Mouse (Mus musculus): Measurements from ENCODE around the gene Timm8a1. TPM values are rescaled to one million over a fixed set of nuclear protein-coding genes. Genes with fewer than 3 reads are reported as not detected.
"Not testable (repeated sequence)": the region's sequence is repeated elsewhere in the genome, so short reads cannot be mapped to it uniquely, and the experiment has no call there.

The Timm8a1 gene
- total RNA-seq (2022) = 10 to 100 TPM; 13.6 to 18.8 (median 15.8) TPM

DNA sequence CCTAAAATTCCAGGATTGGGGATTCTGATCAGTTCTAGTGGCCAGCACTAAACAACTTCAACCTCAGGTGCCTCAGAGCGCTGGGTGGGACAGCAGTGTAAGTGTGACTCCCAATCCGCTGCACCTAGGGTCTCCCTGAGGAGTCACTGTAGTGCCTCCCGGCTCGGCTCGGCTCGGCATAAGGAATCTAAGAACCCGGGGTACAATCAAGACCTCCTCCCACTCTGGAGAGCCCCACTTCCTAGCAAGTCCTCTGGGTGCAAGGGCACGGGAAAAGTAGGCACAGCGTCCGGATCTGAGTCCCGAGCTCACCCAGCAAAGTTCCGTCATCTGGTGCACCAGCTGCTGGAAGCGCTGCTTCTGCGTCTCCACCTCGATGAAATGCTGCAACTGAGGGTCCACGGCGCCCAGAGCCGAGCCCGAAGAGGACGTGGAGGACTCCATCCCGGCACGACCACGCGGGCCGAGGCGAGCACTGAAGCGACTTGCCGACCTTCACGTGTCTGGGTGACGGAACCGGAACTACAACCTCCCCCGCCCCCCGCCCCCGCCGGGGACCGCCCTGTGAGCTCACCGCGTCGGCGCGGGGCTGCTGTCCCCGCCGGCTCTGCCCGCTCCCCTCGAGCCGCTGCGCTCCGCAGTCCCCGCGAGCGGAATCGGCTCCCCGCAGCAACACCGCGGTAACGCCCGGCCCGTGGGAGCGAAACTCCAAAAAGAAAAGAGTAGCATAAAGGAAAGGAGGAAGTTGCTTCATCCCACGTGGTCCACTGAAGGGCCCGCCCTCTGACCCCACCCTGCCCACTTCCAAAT, at the start of gene Timm8a1:
TSS of gene Timm8a1 (minus strand) at position 721 of the 810 bp plus-strand sequence.
- DNase-seq (ENCODE audit: low spot score in 2 of 2) = peak; percentile 9 to 14

- DNase-seq (ENCODE audit: low spot score in 2 of 2) = no peak
These were observed 48.2 kb upstream of the Timm8a1 start for GRCm38 (mm10) chrX:134589836-134590235.

GRCm38 (mm10) chrX:134588997-134589396, 47.3 kb upstream of the Timm8a1 start:
- DNase-seq (ENCODE audit: low spot score in 2 of 2) = no peak

DNA sequence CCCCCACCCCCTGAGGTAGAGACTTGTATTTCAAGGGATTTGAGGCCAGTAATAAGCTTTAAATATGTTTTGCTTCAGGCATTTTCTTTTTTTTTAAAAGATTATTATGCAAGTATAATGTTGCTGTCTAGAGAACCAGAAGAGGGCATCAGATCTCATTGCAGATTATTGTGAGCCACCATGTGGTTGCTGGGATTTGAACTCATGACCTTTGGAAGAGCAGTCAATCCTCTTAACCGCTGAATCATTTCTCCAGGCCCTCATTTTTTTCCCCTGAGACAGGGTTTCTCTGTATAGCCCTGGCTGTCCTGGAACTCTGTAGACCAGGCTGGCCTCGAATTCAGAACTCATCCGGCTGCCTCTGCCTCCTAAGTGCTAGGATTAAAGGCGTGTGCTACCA, 46.6 kb upstream of the Timm8a1 start:
- no peak for DNase-seq (ENCODE audit: low spot score in 2 of 2)

DNA sequence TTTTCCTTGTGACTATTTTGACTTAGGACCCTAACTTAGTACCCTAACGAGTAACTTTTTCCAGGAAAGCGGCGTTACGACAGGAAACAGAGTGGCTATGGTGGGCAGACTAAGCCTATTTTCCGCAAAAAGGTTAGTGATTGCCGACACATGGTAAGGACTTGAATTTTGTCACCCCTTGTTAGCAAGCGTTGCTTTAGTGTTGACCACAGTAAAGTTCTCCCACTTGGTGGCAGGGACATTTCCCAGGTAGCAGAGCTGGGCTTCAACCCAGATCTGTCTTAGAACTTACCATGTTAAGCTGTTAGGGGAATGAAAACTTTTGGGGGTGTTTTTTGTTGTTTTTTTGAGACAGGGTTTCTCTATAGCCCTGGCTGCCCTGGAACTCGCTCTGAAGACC, 44.8 kb upstream of the Timm8a1 start:
- DNase-seq (ENCODE audit: low spot score in 2 of 2) = no peak

GRCm38 (mm10) chrX:134585103-134586002, 43.7 kb upstream of the Timm8a1 start, which contains the start of gene Rpl36a:
Rpl36a (plus strand) TSS chrX:134585654.
- peak; percentile 85 to 89 for DNase-seq (ENCODE audit: low spot score in 2 of 2)

DNA sequence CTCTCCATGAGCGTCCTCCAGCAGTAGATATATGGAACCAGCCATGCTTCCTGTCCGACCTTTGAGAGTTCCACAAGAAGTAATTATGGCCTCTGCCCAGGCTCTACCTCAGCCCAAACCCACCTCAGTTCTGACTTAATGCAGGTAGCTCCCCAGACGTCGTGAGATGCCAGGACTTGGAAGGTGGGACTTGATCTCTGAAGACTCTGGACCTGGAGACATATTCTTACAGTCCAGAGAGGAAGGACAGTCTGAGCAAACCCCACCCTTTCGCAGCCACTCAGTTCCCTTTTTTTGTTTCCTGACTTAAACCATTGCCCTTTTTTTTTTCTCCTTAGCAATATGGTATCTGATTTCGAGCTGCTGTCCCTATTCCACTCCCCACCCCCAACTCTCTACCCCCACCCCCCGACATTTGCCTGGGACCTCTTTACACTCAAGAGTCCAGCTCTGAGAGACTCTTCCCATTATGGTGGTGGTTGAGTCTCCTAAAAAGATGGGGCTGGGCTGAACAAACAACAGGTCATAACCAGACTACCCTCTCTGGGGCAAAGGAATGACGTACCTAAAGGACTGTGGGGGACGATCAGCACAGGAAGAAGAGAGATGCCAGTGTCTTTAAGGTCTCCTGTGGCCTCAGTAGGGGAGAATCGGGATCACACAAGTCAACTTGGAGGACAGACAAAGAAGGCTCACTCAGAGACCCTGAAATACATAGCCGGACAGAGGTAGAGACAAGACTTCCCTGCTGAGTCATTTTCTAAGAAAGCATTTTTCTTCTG, 41.4 kb upstream of the Timm8a1 start, which contains the start of gene Btk:
TSS of gene Btk (minus strand) at position 683 of the 782 bp plus-strand sequence.
- no peak for DNase-seq (ENCODE audit: low spot score in 2 of 2)

DNA sequence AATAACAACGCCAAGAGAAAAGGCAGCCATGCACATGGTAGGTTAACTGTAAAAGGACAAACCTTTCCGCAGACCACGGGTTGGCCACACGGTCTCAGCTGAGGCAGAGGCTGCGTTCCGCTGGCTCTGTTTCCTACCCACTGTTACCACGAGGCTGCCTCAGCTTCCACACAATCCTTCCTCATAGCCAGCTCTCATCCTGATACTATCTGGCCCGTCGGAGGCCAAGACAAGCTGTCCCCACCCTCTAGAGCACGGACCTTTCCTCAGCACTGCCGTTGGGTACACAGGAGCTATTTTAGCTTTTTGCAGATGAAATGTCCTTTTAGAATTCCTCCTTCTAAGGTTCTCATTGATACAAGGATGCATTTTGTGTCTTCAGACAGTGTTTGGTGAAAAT, 40.6 kb upstream of the Timm8a1 start:
- DNase-seq (ENCODE audit: low spot score in 2 of 2) = no peak

GRCm38 (mm10) chrX:134580528-134581305, 39.1 kb upstream of the Timm8a1 start:
- no peak for DNase-seq (ENCODE audit: low spot score in 2 of 2)

DNA sequence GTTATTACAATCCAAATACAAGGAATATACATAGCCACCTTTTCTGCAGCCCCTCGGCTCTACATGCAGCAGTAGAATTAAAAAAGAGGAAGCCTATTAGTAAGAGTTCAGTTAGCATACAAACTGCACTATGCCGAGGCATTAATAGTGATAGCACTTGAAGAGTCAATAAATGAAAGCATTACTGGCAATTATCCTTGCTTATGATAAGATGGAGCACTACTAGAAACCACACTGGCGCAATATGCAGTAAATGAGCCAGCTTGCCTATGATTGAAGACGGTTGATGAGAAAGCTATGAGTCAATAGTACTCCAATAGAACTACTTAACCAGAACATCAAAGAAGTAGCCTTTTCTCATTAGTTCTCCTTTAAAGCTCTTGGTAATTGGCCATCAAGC, 36.2 kb upstream of the Timm8a1 start:
- DNase-seq (ENCODE audit: low spot score in 2 of 2) = no peak

GRCm38 (mm10) chrX:134566536-134567222, 25.0 kb upstream of the Timm8a1 start:
- DNase-seq (ENCODE audit: low spot score in 2 of 2) = no peak

GRCm38 (mm10) chrX:134564326-134564725, 22.7 kb upstream of the Timm8a1 start:
- DNase-seq (ENCODE audit: low spot score in 2 of 2) = no peak

DNA sequence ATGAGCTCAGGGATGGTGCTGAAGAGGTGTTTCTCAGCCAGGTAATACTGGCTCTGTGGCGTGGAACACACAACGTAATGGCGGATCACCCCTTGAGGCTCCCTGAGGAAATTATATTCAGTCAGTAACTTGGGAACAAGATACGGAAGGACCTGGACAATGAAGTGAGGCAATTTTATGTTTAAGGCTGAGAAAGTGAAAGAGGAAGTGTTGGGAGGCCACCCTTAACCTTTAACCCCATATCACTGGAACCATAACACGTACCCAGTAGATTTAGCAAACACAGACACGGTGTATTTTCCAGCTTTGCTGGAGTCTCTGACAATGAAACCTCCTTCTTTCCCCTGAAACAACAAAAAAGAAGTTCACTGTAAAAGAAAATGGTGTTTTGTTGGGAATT, 12.8 kb upstream of the Timm8a1 start:
- DNase-seq (ENCODE audit: low spot score in 2 of 2) = no peak

- DNase-seq (ENCODE audit: low spot score in 2 of 2) = no peak
These were observed 11.7 kb upstream of the Timm8a1 start for GRCm38 (mm10) chrX:134553326-134553725.

- DNase-seq (ENCODE audit: low spot score in 2 of 2) = peak in 1 of 2 experiments; percentile 2
These were observed 9.2 kb upstream of the Timm8a1 start for GRCm38 (mm10) chrX:134550903-134551302.

- no peak for DNase-seq (ENCODE audit: low spot score in 2 of 2)
These were observed 5.7 kb upstream of the Timm8a1 start for GRCm38 (mm10) chrX:134547330-134547729.

GRCm38 (mm10) chrX:134541955-134542308, 267 bp upstream of the Timm8a1 start:
- DNase-seq (ENCODE audit: low spot score in 2 of 2) = no peak

DNA sequence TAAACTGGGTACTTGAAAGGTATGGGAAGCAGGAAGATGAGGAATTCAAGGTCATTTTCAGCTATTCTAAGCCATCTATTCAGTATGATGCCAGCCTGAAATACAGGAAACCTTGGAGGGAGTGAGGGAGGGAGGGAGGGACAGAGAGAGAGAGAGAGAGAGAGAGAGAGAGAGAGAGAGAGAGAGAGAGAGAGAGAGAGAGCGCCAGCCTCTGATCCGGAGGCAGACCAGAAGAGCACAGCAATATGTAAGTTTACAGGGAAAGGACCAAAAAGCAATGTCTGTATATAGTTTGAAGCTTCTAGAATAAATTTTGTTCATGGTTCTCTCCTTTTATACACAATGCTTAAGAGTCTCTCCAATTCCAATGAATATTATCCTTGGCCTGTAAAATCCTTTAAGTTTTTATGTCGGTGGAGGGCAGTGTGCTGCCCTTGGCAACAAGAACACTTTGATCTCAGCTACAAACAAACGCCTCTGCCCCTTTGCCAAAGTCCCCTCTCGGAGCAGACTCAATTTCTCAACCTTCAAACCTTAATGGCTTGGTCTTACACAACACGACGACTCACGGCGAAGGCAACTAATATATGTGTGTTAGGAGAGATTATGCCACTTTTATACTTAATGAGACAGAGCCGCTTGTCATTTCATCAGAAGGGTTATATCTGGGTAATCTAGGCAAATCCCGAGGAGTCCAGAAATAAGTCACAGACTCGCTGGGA, 1.1 kb downstream of the Timm8a1 start:
- no peak for DNase-seq (ENCODE audit: low spot score in 2 of 2)

DNA sequence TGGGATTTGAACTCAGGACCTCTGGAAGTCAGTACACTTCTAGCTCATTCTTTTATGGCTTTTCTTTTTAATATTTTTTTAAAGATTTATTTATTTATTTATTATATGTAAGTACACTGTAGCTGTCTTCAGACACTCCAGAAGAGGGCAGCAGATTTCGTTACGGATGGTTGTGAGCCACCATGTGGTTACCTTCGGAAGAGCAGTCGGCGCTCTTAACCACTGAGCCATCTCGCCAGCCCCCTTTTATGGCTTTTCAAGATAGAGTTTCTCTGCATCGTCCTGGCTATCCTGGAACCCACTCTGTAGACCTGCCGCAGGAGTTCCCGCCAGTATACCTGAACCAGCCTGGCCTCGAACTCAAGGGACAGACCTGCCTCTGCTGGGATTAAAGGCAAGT, 1.9 kb downstream of the Timm8a1 start:
- not testable (repeated sequence) for DNase-seq (ENCODE audit: low spot score in 2 of 2)

Measured in layer of hippocampus, adult 8-10 months (tissue).